Mouse (Mus musculus) olfactory bulb, adult 2 months (tissue): Measurements from ENCODE around the gene Serpina3m.

Source experiments
- CTCF ChIP-seq: fragments of 200-500 bp; IDR thresholded peaks from 2 replicates; pipeline ENCODE4 v1.5.1; 2012; ENCODE audit warnings: low read depth, mild to moderate bottlenecking, low read length, moderate library complexity; ENCODE audit not compliant: insufficient read depth
- POLR2A ChIP-seq: fragments of 200-500 bp; IDR thresholded peaks from 2 replicates; pipeline ENCODE4 v1.6.1; 2012; ENCODE audit warnings: mild to moderate bottlenecking, low read depth, low read length, moderate library complexity; ENCODE audit not compliant: insufficient read depth

- TF ChIP-seq CTCF (no peak), POLR2A (no peak)
Observed at GRCm38 (mm10) chr12:104293963-104294362, 44.3 kb upstream of the Serpina3m start.
